Mouse (Mus musculus) heart, embryonic 12.5 days (tissue): ENCODE measurements around the gene C530008M17Rik. TPM values are rescaled to one million over a fixed set of nuclear protein-coding genes. Genes with fewer than 3 reads are reported as not detected.

ENCODE experiments used
- ATAC-seq: fragments of 200-750 bp; cut with Nextera tagmentation; 2 replicates; pipeline ENCODE4 v1.8.0; 2017; ENCODE audit warnings: moderate TSS enrichment, moderate library complexity; ENCODE audit not compliant: insufficient number of reproducible peaks, low FRiP score
- H3K27ac ChIP-seq: fragments of 300-500 bp; sonication (generic); 2 replicates; pipeline ENCODE4 v1.5.1; 2016; ENCODE audit warnings: mild to moderate bottlenecking, moderate library complexity; ENCODE audit not compliant: poor library complexity, severe bottlenecking
- H3K27me3 ChIP-seq: fragments of 300-500 bp; sonication (generic); replicated peaks from 2 replicates; pipeline ENCODE4 v1.6.1; 2016; ENCODE audit warnings: mild to moderate bottlenecking, moderate library complexity
- H3K36me3 ChIP-seq: fragments of 300-500 bp; sonication (generic); 2 replicates; pipeline ENCODE4 v1.6.1; 2016; ENCODE audit warnings: mild to moderate bottlenecking, moderate library complexity
- H3K4me1 ChIP-seq: fragments of 300-500 bp; sonication (generic); replicated peaks from 2 replicates; pipeline ENCODE4 v1.6.1; 2016; ENCODE audit warnings: mild to moderate bottlenecking
- H3K4me2 ChIP-seq: fragments of 300-500 bp; sonication (generic); 2 replicates; pipeline ENCODE4 v1.6.1; 2016; ENCODE audit warnings: mild to moderate bottlenecking, moderate library complexity
- H3K4me3 ChIP-seq: fragments of 300-500 bp; sonication (generic); 2 replicates; pipeline ENCODE4 v1.5.1; 2016; ENCODE audit warnings: mild to moderate bottlenecking
- H3K9ac ChIP-seq: fragments of 300-500 bp; sonication (generic); 2 replicates; pipeline ENCODE4 v1.6.1; 2016; ENCODE audit warnings: mild to moderate bottlenecking, moderate library complexity
- H3K9me3 ChIP-seq: fragments of 300-500 bp; sonication (generic); replicated peaks from 2 replicates; pipeline ENCODE4 v1.6.1; 2016; ENCODE audit warnings: mild to moderate bottlenecking, moderate library complexity
- WGBS: fragments of 180-500 bp; shearing (Covaris S2); methylation state at CpG from one replicate; pipeline ENCODE4 v1.1.7; 2016; 5-methylcytosine and 5-hydroxymethylcytosine counted together
- polyA plus RNA-seq: library from polyadenylated mRNA; unstranded; fragments of >200 nt; fragmentation: Nextera tagmentation; extraction: Ambion mirVana; gene quantifications from 2 replicates; pipeline ENCODE4 v1.2.1, GENCODE M21; 2016

The C530008M17Rik gene
- polyA plus RNA-seq, 1 experiment from 2014 or later = 38.7 TPM

GRCm38 (mm10) chr5:76779094-76779615 is 122.8 kb downstream of the C530008M17Rik start:
- Histone ChIP-seq H3K4me3 (no peak overlapping the region), H3K27me3 (no peaks in the 10 kb centered on the region), H3K4me1 (0 out of 2 replicates have a peak, but pooled peaks cover 5% of the 10 kb centered on the region), H3K9ac (no peak overlapping the region), H3K4me2 (no peak overlapping the region), H3K9me3 (no peaks in the 10 kb centered on the region), H3K36me3 (no peaks in the 10 kb centered on the region), H3K27ac (no peak overlapping the region)
- no peak for ATAC-seq
- WGBS = 41% methylated on average over 14 of the region's 14 CpGs

DNA sequence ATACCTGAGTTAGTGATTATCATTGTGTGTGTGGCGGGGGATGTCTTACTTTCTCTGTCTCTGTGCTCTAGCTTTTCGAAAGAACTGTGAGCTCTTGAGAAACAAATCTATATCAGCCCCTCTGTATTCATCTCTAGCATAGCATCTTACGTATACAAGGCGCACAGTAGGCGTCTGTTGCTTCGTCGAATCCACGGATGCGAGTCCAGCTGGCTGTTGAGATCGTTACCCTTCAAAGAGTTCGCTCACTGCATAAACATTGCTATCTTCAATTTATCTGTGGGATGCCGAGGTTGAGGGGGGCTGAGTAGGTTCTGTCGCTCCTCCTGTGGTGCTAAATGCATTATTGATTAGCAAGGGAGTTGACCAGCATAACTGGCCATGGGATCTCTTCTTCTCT is 125.6 kb downstream of the C530008M17Rik start:
- Histone ChIP-seq H3K27me3 (no peaks in the 10 kb centered on the region), H3K27ac (no peak overlapping the region), H3K4me1 (0 out of 2 replicates have a peak, but pooled peaks cover 5% of the 10 kb centered on the region), H3K9me3 (no peaks in the 10 kb centered on the region), H3K9ac (no peak overlapping the region), H3K36me3 (no peaks in the 10 kb centered on the region), H3K4me2 (no peak overlapping the region), H3K4me3 (no peak overlapping the region)
- ATAC-seq = no peak
- 49% methylated on average over 13 of the region's 13 CpGs for WGBS

DNA sequence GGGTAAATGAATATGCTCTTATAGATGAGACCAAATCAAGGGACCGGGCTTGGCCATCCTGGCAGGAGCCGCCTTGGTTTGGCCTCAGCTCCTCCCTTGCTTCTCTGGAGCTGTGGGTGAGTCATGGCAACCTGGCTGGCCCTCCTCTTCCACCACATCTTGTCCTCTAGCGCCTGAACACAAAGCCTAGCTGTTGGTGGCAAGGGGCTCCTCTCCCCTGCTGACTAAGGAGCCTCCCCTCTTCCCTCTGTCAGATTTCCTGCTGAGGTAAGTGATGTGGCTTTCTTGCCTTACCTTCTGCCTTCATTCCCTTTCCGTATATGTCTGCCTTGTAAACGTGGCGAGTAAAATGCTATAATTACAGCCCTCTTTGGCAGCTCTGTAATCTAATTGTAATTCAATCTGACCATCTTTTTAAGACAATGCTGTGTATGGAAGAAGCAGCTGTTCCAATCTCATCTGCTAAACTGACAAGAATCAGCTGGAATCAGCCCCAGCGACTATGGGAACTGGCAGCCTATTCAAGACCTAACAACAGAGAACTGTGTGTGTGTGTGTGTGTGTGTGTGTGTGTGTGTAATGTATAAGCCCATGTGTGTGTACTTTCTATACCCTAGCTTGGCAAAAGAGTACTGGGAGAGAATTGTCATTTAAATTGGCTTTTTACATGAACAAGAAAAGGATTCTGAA is 126.2 kb downstream of the C530008M17Rik start:
- Histone ChIP-seq H3K36me3 (no peaks in the 10 kb centered on the region), H3K9ac (no peak overlapping the region), H3K27ac (no peak overlapping the region), H3K27me3 (no peaks in the 10 kb centered on the region), H3K4me1 (0 out of 2 replicates have a peak, but pooled peaks cover 5% of the 10 kb centered on the region), H3K4me2 (no peak overlapping the region), H3K9me3 (no peaks in the 10 kb centered on the region), H3K4me3 (no peak overlapping the region)
- ATAC-seq = no peak
- WGBS = 50% methylated on average over 7 of the region's 7 CpGs

GRCm38 (mm10) chr5:76783104-76783441 is 126.8 kb downstream of the C530008M17Rik start:
- Histone ChIP-seq H3K4me2 (no peak overlapping the region), H3K27me3 (no peaks in the 10 kb centered on the region), H3K4me3 (no peak overlapping the region), H3K9me3 (no peaks in the 10 kb centered on the region), H3K9ac (no peak overlapping the region), H3K4me1 (0 out of 2 replicates have a peak, but pooled peaks cover 5% of the 10 kb centered on the region), H3K36me3 (no peaks in the 10 kb centered on the region), H3K27ac (no peak overlapping the region)
- whole genome bisulfite sequencing = 68% methylated on average over 8 of the region's 8 CpGs
- no peak for ATAC-seq

DNA sequence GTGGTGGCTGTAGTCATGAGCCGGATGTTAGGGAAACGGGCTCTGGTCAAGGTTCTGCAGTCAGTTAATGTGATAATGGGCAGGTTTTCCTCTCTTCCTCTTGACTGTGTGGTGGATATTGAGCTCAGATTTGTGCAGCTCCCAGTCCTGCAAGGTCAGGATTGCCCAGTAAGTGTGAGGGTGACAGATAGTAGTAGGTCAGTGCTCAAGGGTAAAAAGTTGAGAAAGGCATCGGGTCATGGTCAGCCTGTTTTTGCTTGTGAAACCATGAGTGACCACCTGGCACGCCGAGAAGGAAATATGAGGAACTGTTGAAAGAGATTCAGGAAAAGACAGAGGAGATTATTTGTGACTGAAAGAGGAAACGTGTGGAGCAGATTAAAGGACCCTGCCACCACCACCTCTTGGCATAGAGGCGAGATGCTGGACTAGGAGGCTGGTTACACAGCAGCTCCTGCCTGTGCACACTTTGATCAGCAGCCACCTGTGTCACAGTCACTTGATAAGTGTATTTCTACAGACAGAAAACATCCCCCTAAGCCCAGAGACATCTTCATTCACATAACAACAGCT is 127.9 kb downstream of the C530008M17Rik start:
- 59% methylated on average over 7 of the region's 7 CpGs for WGBS
- H3K4me3 ChIP-seq = no peak overlapping the region
- no peaks in the 10 kb centered on the region for H3K27me3 ChIP-seq
- no peak overlapping the region for H3K9ac ChIP-seq
- H3K36me3 ChIP-seq = no peaks in the 10 kb centered on the region
- no peak overlapping the region for H3K4me2 ChIP-seq
- no peak for ATAC-seq
- H3K27ac ChIP-seq = no peak overlapping the region
- H3K4me1 ChIP-seq = 0 out of 2 replicates have a peak, but pooled peaks cover 4% of the 10 kb centered on the region
- no peaks in the 10 kb centered on the region for H3K9me3 ChIP-seq

GRCm38 (mm10) chr5:76785013-76785412 is 128.7 kb downstream of the C530008M17Rik start:
- H3K4me3 ChIP-seq = no peak overlapping the region
- 66% methylated on average over 6 of the region's 6 CpGs for WGBS
- no peaks in the 10 kb centered on the region for H3K4me1 ChIP-seq
- H3K36me3 ChIP-seq = no peaks in the 10 kb centered on the region
- H3K27ac ChIP-seq = no peak overlapping the region
- H3K27me3 ChIP-seq = no peaks in the 10 kb centered on the region
- H3K9me3 ChIP-seq = no peaks in the 10 kb centered on the region
- no peak overlapping the region for H3K9ac ChIP-seq
- H3K4me2 ChIP-seq = no peak overlapping the region
- ATAC-seq = no peak

- Histone ChIP-seq H3K4me3 (no peak overlapping the region), H3K27ac (no peak overlapping the region), H3K4me2 (no peak overlapping the region), H3K9me3 (no peaks in the 10 kb centered on the region), H3K27me3 (no peaks in the 10 kb centered on the region), H3K9ac (no peak overlapping the region), H3K4me1 (no peaks in the 10 kb centered on the region), H3K36me3 (no peaks in the 10 kb centered on the region)
- 87% methylated on average over 4 of the region's 4 CpGs for WGBS
- ATAC-seq = no peak
Measured at GRCm38 (mm10) chr5:76789881-76790280, 133.6 kb downstream of the C530008M17Rik start.

DNA sequence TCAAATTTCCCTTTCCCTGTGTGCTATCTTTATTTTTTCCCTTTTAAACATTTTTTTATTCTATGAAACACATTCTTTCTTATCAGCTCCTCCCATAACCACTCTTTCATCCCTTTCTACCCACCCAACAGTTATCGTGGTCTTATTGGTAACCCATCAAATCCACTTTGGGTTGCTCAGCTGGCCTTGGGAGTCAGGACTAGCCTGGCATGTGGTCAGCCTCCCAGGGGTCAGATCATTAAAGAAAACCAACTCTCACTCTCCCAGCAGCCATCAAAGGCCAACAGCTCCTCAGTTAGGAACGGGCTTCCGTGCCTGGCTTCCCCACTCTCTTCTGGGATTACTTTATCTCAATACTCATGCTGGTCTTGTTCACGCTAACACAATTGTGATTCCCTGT is 135.0 kb downstream of the C530008M17Rik start:
- 49% methylated on average over 4 of the region's 4 CpGs for WGBS
- H3K9me3 ChIP-seq = no peaks in the 10 kb centered on the region
- no peak overlapping the region for H3K27ac ChIP-seq
- no peak overlapping the region for H3K9ac ChIP-seq
- H3K4me2 ChIP-seq = no peak overlapping the region
- H3K4me3 ChIP-seq = no peak overlapping the region
- no peak for ATAC-seq
- no peaks in the 10 kb centered on the region for H3K27me3 ChIP-seq
- no peaks in the 10 kb centered on the region for H3K4me1 ChIP-seq
- H3K36me3 ChIP-seq = no peaks in the 10 kb centered on the region

DNA sequence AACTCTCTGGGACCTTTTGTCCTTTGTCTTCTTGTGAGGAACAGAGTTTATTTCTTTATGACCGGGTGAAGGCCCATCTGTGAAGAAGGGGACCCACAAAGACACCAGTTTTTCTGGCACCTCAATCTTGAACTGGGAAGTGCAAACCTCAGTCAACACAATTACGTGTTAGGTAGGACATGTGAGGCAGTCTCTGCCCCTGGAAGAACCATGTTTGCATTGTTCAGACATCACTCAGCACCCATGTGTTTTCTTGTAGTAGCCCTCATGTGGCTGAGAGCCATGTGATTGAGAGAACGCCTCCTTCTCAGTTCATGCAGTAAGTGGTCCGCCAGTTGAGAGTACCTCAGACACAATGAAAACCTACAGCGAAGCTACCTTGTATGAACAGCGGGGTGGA is 136.4 kb downstream of the C530008M17Rik start:
- Histone ChIP-seq H3K27ac (no peak overlapping the region), H3K4me1 (peaks cover 1% of the 10 kb centered on the region), H3K9ac (no peak overlapping the region), H3K36me3 (no peaks in the 10 kb centered on the region), H3K4me2 (no peak overlapping the region), H3K4me3 (no peak overlapping the region), H3K9me3 (no peaks in the 10 kb centered on the region), H3K27me3 (no peaks in the 10 kb centered on the region)
- no peak for ATAC-seq
- WGBS = 84% methylated on average over 6 of the region's 6 CpGs

DNA sequence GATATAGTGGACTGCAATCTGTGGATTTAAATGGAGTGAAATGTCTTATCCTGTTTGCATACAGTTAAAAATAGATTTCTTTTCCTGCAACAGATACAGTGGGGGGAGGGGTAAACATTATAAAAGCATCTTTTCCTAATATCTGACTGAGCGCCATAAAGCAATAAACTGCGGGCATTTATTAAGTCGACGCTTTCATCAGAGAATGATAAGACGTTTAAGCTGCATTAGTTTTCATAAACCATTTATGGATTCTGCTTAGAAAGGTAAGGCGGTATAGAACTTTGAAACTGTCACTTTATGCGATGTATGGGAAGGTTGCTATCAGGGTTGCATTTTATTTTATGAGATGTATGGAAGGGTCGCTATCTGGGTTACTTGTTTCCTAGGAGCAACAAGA is 141.7 kb downstream of the C530008M17Rik start:
- Histone ChIP-seq H3K36me3 (no peaks in the 10 kb centered on the region), H3K4me2 (no peak overlapping the region), H3K27ac (no peak overlapping the region), H3K4me3 (no peak overlapping the region), H3K9me3 (no peaks in the 10 kb centered on the region), H3K4me1 (peaks cover 5% of the 10 kb centered on the region), H3K9ac (no peak overlapping the region), H3K27me3 (no peaks in the 10 kb centered on the region)
- no peak for ATAC-seq
- WGBS = 87% methylated on average over 8 of the region's 8 CpGs

DNA sequence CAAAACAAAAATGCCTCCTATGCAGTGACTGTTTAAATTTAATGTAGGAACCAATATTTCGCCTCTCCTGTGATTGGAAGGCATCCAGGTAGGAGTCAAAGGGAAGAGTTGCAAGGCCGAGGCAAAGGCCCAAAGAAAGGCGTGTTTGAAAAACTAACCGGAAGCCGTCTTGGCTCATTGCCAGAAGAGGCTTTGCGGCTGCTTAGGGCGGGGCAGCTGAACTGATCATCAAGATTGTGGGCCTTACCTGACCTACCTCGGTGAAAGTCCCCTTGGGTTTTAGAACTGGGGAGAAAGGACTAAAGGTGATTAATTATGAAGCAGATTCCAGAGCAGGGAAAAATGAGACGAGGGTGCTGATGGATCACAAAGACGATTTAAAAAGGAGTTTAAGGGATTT is 143.2 kb downstream of the C530008M17Rik start:
- no peak for ATAC-seq
- Histone ChIP-seq H3K36me3 (no peaks in the 10 kb centered on the region), H3K4me1 (peaks cover 5% of the 10 kb centered on the region), H3K27ac (no peak overlapping the region), H3K9me3 (peaks cover 8% of the 10 kb centered on the region; the same call in 1 of the 2 replicates), H3K4me2 (no peak overlapping the region), H3K4me3 (no peak overlapping the region), H3K27me3 (no peaks in the 10 kb centered on the region), H3K9ac (no peak overlapping the region)
- 77% methylated on average over 10 of the region's 10 CpGs for WGBS
